Mouse (Mus musculus) liver (tissue): ENCODE data around the gene Vps72.
"Not testable (repeated sequence)": the region's sequence is repeated elsewhere in the genome, so short reads cannot be mapped to it uniquely, and the experiment has no call there.

Source experiments
- DNase-seq: peaks from one replicate; pipeline ENCODE4 v3.0.0-alpha.2; 2020; ENCODE audit warnings: mixed read lengths

The Vps72 gene

DNA sequence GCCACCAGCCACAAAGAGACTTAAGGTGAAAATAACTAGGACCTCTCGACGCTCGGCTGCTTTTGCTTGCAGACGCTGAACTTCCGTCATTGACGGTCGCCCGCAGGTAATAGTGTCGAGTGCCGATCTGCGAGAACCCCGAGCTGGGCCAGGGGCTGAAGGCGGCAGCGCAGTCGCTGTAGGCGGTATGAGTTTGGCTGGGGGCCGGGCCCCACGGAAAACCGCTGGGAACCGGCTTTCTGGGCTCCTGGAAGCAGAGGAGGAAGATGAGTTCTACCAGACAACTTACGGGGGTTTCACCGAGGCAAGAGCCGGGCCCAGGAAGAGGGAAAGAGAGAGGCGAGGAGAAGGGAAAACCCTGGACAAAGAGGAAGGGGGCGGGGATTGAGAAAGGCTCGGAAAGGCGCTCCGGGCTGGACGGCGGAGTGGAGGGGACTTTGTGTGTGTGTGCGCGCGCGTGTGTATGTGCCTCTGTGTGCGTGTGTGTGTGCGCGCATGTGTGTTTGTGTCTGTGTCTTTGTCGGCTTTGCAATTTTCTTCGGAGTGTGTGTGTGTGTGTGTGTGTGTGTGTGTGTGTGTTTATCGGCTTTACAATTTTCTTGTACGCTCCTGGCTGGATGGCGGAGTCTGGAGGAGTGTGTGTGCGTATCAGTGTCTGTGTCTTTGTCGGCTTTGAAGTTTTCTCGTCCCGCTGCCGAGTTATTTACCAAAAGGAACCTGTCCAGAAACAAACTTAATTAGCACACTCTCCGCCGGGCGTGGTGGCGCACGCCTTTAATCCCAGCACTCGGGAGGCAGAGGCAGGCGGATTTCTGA, at the start of gene Vps72:
Gene Vps72 (plus strand): TSS at position 112 of the 816 bp plus-strand sequence.
- DNase-seq: peak; percentile 88

DNA sequence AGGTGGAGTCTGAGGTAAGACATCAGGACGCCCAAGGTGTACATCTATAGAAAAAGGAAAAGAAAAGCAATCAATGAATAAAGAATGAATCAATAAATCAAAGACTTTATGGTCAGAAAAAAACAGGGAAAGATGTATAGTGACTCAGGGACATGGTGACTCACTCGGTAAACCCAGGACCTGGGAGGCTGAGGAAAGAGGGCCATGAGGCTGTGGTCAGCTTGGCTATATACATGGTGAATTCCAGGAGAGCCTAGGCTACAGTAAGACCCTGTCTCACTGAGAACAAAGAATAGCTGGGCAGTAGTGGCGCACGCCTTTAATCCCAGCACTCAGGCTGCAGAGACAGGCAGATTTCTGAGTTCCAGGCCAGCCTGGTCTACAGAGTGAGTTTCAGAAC, 47.1 kb upstream of the Vps72 start:
- no peak for DNase-seq

DNA sequence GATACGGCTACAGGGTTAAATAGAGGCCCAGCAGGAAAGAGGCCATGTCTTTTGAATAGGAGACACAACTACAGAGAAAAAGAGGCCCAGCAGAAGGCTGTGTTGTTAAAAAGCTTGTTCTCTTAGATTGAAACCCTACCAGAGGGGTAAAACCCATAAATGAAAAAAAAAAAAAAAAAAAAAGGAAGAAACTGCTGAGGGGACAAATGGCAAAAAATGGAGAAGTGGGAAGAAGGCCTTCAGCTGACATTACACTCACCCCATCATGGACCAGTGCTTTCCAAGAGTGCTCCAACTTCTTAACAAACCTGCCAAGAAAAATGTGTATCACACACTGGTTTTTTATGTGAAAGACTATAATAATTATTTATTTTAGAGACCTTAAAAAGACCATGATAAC, 45.3 kb upstream of the Vps72 start:
- DNase-seq: no peak

DNA sequence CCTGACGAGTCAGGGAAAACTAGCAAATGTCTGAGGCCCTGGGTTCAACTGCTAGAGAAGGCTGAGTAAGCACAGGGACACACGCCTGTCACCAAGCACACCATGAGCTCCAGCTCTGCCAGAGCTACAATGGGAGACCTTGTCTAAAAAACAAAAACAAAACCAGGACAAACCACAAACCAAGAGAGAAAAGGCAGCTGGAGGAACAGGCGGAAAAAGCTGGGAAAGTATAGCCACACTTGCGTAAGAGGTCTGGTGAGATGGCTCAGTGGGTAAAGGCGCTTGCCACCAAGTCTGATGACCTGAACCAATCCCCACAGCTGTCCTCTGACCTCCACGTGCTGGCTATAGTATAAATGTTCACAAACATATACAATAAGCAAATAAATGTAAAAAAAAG, 44.7 kb upstream of the Vps72 start:
- no peak for DNase-seq

GRCm38 (mm10) chr3:95066570-95066969, 44.3 kb upstream of the Vps72 start:
- DNase-seq: no peak

DNA sequence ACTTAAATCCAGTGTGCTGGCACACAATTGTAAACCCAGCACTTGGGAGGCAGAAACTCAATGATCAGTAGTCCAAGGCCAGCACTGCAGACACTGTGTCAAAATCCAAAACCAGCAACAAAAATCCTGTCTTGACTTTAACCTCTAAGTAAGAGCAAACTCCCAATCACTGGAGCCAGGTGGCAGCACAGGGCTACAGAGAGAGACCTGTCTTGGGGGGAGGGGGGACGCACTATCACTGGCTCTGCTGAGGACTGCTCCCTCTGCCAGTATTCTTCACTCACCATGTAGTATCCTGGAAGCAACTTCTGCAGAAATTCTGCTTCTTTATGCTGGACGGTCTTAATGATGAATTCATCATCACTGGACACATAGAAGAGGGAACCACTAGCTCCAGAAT, 39.2 kb upstream of the Vps72 start:
- DNase-seq: no peak

GRCm38 (mm10) chr3:95088071-95088470, 22.8 kb upstream of the Vps72 start:
- no peak for DNase-seq

DNA sequence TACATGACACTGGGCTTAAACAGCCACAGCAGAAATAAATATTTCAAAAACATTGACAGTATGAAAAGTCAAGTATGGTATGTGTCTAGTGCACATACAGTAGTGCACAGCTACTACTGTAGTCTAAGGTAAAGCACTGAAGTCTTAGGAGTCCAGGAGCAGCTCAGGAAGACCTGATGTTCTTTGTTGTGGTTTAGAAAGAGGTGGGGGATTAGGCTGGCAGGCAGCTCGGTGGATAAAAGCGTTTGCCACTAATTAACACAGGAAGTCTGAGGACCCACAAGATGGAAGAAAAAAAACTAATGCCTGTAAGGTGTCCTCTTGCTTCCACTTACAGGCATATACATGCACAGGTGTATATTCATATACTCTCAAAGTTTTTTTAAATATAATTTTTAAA, 10.0 kb upstream of the Vps72 start:
- DNase-seq: no peak

- DNase-seq: no peak
These were observed 5.7 kb upstream of the Vps72 start for GRCm38 (mm10) chr3:95105121-95105520.

- peak; percentile 49 for DNase-seq
These were observed 5.1 kb upstream of the Vps72 start for GRCm38 (mm10) chr3:95105586-95106337.

DNA sequence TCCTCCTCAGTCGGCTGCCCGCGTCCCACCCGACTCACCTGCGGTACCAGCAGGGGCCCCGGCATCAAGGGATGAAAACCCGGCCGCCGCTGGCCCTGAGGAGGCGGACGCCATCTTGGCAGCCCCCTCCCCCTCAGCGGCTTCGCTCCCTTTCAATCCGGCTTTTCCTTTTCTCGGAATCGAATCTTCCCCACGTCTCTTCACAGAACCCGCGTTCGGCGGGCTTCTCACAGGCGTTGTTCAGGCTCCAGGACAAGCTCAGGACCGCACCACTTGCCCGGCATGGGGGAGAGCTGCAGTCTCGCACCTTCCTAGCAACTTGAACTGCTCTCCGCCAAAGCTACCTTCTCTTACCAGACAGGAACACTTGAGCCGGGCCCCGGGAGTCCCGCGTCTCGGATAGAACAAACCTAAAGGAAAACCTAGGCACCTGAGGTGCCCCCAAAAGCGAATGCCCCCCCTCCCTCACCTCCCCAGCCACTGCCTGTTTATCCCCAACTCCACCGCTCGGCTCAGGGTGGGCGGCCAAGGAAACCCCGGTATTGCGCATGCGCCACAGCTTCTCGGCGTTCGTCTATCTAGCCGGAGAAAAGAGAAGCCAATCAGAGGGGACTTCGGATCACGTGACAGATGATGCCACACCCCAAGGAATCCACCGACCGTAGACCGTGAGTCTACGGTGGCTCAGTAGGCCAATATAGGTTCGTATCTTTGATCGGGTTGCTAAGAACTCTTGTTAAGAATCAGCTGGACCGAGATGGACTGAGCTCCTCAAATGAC, 4.3 kb upstream of the Vps72 start, which contains the start of gene Pip5k1a:
Gene Pip5k1a (minus strand): TSS at position 593 of the 780 bp plus-strand sequence.
- peak; percentile 98 for DNase-seq

- not testable (repeated sequence) for DNase-seq
These were observed 3.5 kb upstream of the Vps72 start for GRCm38 (mm10) chr3:95107308-95107707.

- DNase-seq: no peak
These were observed 2.9 kb upstream of the Vps72 start for GRCm38 (mm10) chr3:95107898-95108297.

- no peak for DNase-seq
These were observed 1.9 kb downstream of the Vps72 start for GRCm38 (mm10) chr3:95112760-95113159.

DNA sequence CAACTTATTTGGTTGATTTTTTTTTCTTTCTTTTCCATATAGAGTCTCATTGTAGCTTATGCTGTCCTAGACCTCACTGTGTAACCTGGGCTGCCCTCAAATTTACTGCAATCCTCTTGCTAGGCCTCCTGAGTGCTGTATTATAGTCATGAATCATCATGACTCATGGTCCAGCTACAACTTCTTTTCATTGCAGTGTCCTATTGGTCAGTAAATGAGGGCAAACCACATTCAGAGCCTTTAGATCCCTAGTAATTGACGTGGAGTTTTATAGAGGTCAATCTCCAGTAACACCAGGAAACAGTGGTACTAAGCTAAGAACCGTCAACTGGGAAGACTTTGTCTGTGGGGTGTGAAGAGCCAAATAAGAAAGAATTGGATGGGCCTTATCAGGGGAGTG, 6.9 kb downstream of the Vps72 start:
- DNase-seq: no peak

DNA sequence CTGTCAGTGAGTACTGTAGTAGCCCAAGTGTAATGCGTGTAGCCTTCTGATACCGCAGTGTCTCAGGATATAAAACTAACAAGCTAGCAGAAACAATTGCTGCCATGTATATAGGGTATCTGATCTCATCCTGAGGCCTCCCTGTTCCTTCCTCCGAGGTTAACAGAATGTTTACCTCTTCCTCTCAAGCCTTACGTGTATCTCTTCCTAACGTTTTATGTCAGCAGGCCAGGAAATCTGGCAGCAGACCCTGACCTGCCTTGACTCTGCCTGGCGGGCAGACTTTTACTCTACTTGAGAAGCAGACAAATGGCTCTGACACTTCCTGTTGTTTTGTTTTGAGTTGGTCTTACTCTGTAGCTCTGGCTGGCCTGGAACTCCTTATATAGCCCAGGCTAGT, 10.8 kb downstream of the Vps72 start:
- DNase-seq: no peak

- no peak for DNase-seq
These were observed 13.4 kb downstream of the Vps72 start, which contains the start of gene Tmod4 for GRCm38 (mm10) chr3:95124246-95124645. Tmod4 (plus strand) TSS chr3:95124476.

- no peak for DNase-seq
These were observed 14.2 kb downstream of the Vps72 start for GRCm38 (mm10) chr3:95124972-95125371.

DNA sequence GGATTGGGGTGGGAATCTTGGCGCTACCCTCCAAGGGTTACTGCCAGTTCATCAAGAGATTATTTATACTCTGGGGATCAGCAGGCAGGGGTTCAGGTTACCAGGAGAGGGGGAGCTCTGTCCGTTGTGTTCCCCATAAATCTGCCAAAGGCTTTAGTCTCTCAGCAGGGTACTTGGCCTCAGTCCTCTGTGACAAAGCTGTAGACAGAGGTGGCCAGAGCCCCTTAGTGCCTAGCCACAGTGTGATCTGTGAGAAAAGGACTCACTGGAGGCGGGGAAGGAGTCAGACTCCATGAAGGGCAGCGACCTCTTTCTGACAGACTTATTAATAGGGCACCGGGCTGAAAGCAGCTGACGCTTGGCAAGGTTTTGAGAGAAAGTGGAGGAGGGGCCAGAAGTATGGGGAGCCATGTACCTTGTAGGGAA, 18.4 kb downstream of the Vps72 start:
- DNase-seq: no peak

- DNase-seq: no peak
These were observed 19.3 kb downstream of the Vps72 start for GRCm38 (mm10) chr3:95130081-95130480.

DNA sequence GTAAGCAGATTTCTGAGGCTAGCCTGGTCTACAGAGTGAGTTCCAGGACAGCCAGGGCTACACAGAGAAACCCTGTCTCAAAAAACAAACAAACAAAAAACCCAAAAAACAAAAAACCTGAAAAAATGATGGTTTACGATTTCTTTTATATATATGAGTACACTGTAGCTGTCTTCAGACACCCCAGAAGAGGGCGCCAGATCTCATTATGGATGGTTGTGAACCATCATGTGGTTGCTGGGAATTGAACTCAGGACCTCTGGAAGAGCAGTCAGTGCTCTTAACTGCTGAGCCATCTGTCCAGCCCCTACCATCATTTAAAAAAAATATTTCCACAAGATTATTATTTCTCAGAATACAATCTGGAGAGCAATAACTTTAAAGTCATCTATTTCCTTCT, 21.6 kb downstream of the Vps72 start:
- DNase-seq: not testable (repeated sequence)

GRCm38 (mm10) chr3:95133176-95133575, 22.4 kb downstream of the Vps72 start:
- DNase-seq: no peak

GRCm38 (mm10) chr3:95133680-95134101, 22.9 kb downstream of the Vps72 start, which contains the start of the genes Scnm1 and Lysmd1:
Scnm1 (minus strand) TSS chr3:95134011.
Lysmd1 (plus strand) TSS chr3:95134088.
- peak; percentile 90 for DNase-seq
